Mouse (Mus musculus): ENCODE results near the gene Depdc1b. TPM values are rescaled to one million over a fixed set of nuclear protein-coding genes. Genes with fewer than 3 reads are reported as not detected.

Gene Depdc1b
- total and polyA plus RNA-seq, 3 experiments, result 21.2 to 25.3 TPM; not detected in 1

GRCm38 (mm10) chr13:108338076-108338836 lies 22.1 kb downstream of the Depdc1b start:
- Histone ChIP-seq H3K9ac (ENCODE audit: control insufficient read depth, low read depth, low read length, poor library complexity, severe bottlenecking) (no peak overlapping the region), H3K9me3 (replicated peaks; ENCODE audit: insufficient read depth, low read length) (no peaks in the 10 kb centered on the region), H3K79me2 (ENCODE audit: control insufficient read depth, insufficient read depth, low read length, poor library complexity) (peaks cover 4% of the 10 kb centered on the region; the same call in 1 of the 2 replicates), H3K27me3 (ENCODE audit: control insufficient read depth in 1 of 2, insufficient read depth in 2 of 2, low read length in 2 of 2) (no peaks in the 10 kb centered on the region), H3K4me3 (ENCODE audit: control insufficient read depth in 1 of 2, insufficient read depth in 1 of 2, low read depth in 2 of 2, low read length in 2 of 2) (no peak overlapping the region), H3K4me1 (ENCODE audit: control insufficient read depth in 1 of 2, insufficient read depth in 2 of 2, low read length in 2 of 2) (peaks cover 8 to 9% of the 10 kb centered on the region in 2 experiments), H3K36me3 (ENCODE audit: control insufficient read depth in 1 of 2, insufficient read depth in 2 of 2, low read length in 2 of 2) (peaks cover 0 to 11% of the 10 kb centered on the region in 2 experiments; a peak in 3 of 4 replicates), H3K27ac (ENCODE audit: control insufficient read depth, low read depth, low read length) (no peak overlapping the region)
- TF ChIP-seq NELFE (IDR thresholded peaks at IDR 0.05; ENCODE audit: low read depth, low read length) (no peak), TAL1 (IDR thresholded peaks at IDR 0.05; ENCODE audit: low read length) (no peak), MAFK (IDR thresholded peaks at IDR 0.05; ENCODE audit: borderline replicate concordance, low read depth, low read length) (no peak), MEF2A (IDR thresholded peaks at IDR 0.05; ENCODE audit: extremely low read depth, insufficient replicate concordance, low read depth, low read length, poor library complexity, severe bottlenecking) (no peak), MAZ (IDR thresholded peaks at IDR 0.05; ENCODE audit: low read depth, low read length) (no peak), MAX (IDR thresholded peaks at IDR 0.05; ENCODE audit: low read length) (no peak), POLR2A (IDR thresholded peaks at IDR 0.05; ENCODE audit: control insufficient read depth in 1 of 2, insufficient read depth in 1 of 2, low read depth in 1 of 2, low read length in 2 of 2, poor library complexity in 1 of 2) (no peak), USF1 (IDR thresholded peaks at IDR 0.05; ENCODE audit: low read depth, low read length) (no peak), MYC (IDR thresholded peaks at IDR 0.05; ENCODE audit: low read depth, low read length) (no peak), POLR2AphosphoS2 (IDR thresholded peaks at IDR 0.05; ENCODE audit: low read length) (no peak), GABPA (IDR thresholded peaks at IDR 0.05; ENCODE audit: low read depth, low read length) (no peak), ZC3H11A (IDR thresholded peaks at IDR 0.05; ENCODE audit: low read depth, low read length) (no peak), KAT2A (conservative IDR thresholded peaks at IDR 0.05; ENCODE audit: low read depth, low read length) (no peak), MXI1 (IDR thresholded peaks at IDR 0.05; ENCODE audit: low read depth, low read length) (no peak), TCF12 (IDR thresholded peaks at IDR 0.05; ENCODE audit: low read depth, low read length) (no peak)
- no peak for DNase-seq (ENCODE audit: low read depth, low spot score)

GRCm38 (mm10) chr13:108339907-108340596 lies 23.9 kb downstream of the Depdc1b start:
- Histone ChIP-seq H3K4me1 (ENCODE audit: control insufficient read depth in 1 of 2, insufficient read depth in 2 of 2, low read length in 2 of 2) (peaks cover 3 to 4% of the 10 kb centered on the region in 2 experiments), H3K4me3 (ENCODE audit: control insufficient read depth in 1 of 2, insufficient read depth in 1 of 2, low read depth in 2 of 2, low read length in 2 of 2) (no peak overlapping the region), H3K9ac (ENCODE audit: control insufficient read depth, low read depth, low read length, poor library complexity, severe bottlenecking) (no peak overlapping the region), H3K27ac (ENCODE audit: control insufficient read depth, low read depth, low read length) (no peak overlapping the region), H3K27me3 (ENCODE audit: control insufficient read depth in 1 of 2, insufficient read depth in 2 of 2, low read length in 2 of 2) (no peaks in the 10 kb centered on the region), H3K9me3 (replicated peaks; ENCODE audit: insufficient read depth, low read length) (no peaks in the 10 kb centered on the region), H3K36me3 (ENCODE audit: control insufficient read depth in 1 of 2, insufficient read depth in 2 of 2, low read length in 2 of 2) (peaks cover 0 to 5% of the 10 kb centered on the region in 2 experiments; a peak in 3 of 4 replicates), H3K79me2 (ENCODE audit: control insufficient read depth, insufficient read depth, low read length, poor library complexity) (peaks cover 4% of the 10 kb centered on the region; the same call in 1 of the 2 replicates)
- DNase-seq (ENCODE audit: low read depth, low spot score), result no peak
- TF ChIP-seq RAD21 (IDR thresholded peaks at IDR 0.05; ENCODE audit: low read depth, low read length) (no peak), MXI1 (IDR thresholded peaks at IDR 0.05; ENCODE audit: low read depth, low read length) (no peak), CHD2 (IDR thresholded peaks at IDR 0.05; ENCODE audit: low read length) (no peak), SMC3 (IDR thresholded peaks at IDR 0.05; ENCODE audit: low read depth, low read length) (no peak), ZNF384 (IDR thresholded peaks at IDR 0.05; ENCODE audit: low read depth, low read length) (no peak), MAZ (IDR thresholded peaks at IDR 0.05; ENCODE audit: low read depth, low read length) (no peak), BHLHE40 (IDR thresholded peaks at IDR 0.05; ENCODE audit: borderline replicate concordance, low read depth, low read length) (no peak), ETS1 (IDR thresholded peaks at IDR 0.05; ENCODE audit: low read depth, low read length) (no peak), MYC (IDR thresholded peaks at IDR 0.05; ENCODE audit: low read depth, low read length) (no peak), NELFE (IDR thresholded peaks at IDR 0.05; ENCODE audit: low read depth, low read length) (no peak), E2F4 (IDR thresholded peaks at IDR 0.05; ENCODE audit: borderline replicate concordance, low read depth, low read length) (no peak), USF2 (IDR thresholded peaks at IDR 0.05; ENCODE audit: borderline replicate concordance in 1 of 2, insufficient read depth in 1 of 2, low read depth in 1 of 2, low read length in 2 of 2) (no peak), ZC3H11A (IDR thresholded peaks at IDR 0.05; ENCODE audit: low read depth, low read length) (no peak), POLR2AphosphoS5 (IDR thresholded peaks at IDR 0.05; ENCODE audit: borderline replicate concordance, low read depth, low read length) (no peak), POLR2AphosphoS2 (IDR thresholded peaks at IDR 0.05; ENCODE audit: low read length) (no peak), UBTF (IDR thresholded peaks at IDR 0.05; ENCODE audit: borderline replicate concordance, insufficient read depth, low read depth, low read length) (no peak)

Data from MEL (cell line).